Mouse (Mus musculus): ENCODE results near the gene Bag3. TPM values are rescaled to one million over a fixed set of nuclear protein-coding genes. Genes with fewer than 3 reads are reported as not detected.
A peak's percentile ranks its signal among the peaks of the same experiment; 100 is the strongest.

The Bag3 gene
- total RNA-seq, 2 experiments from 2014 or later = 130 to 132 TPM

GRCm38 (mm10) chr7:128592118-128592935, 68.9 kb downstream of the Bag3 start:
- intact Hi-C loops (cut with DNase I) = no loop called here
- DNase-seq = peak; percentile 20 to 44

DNA sequence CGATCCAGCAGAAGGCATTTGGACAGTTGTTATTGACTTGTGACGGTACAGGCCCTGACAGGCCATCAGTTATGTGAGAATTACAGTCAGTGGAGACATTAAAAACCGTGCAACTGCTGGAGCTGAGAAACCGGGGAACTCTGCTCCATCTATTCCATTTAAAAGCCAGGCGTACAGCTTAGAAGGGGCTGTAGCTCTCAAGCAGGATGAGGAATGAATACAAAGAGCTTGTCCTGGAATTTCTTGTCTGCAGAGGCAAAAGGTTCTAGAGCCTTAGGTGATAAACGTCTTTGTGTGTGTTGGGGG, 69.5 kb downstream of the Bag3 start:
- no peak for DNase-seq
- intact Hi-C loops (cut with DNase I) = no loop called here

- intact Hi-C loops (cut with DNase I) = loop anchor here (5.0 kb wide), 1 partner anchor 69 kb away; no protein-coding TSS in a partner anchor
These were observed 72.9 kb downstream of the Bag3 start for GRCm38 (mm10) chr7:128596274-128596673.

More at GRCm38 (mm10) chr7:128596274-128596673, 72.9 kb downstream of the Bag3 start:
- DNase-seq = no peak

Small RNA genes within 50 kb of the gene (microRNA-seq; reads per million reads assigned to microRNA genes)
- gene Gm24365 = 0 reads per million in 2 experiments

Other genes with a start within 250 kb of the Bag3 start
- gene BC017158, start 225.4 kb upstream of the Bag3 start, total RNA-seq (2021) = 1 to 10 TPM; 2.5 to 2.6 TPM
- gene Rgs10, start 104.9 kb upstream of the Bag3 start, total RNA-seq (2021) = 1 to 10 TPM; 3.1 to 3.4 TPM
- 10 to 100 TPM; 35.3 to 38.8 TPM for gene Tial1, start 61.9 kb upstream of the Bag3 start, total RNA-seq (2021)
- 1 to 10 TPM; 2.9 to 3.2 TPM for gene Inpp5f, start 87.7 kb downstream of the Bag3 start, total RNA-seq (2021)
- 10 to 100 TPM; 13.8 to 14.5 TPM for gene Mcmbp, start 216.9 kb downstream of the Bag3 start, total RNA-seq (2021)
- 10 to 100 TPM; 21.1 to 21.6 TPM for gene Sec23ip, start 221.3 kb downstream of the Bag3 start, total RNA-seq (2021)

Measured in gastrocnemius, postnatal 36 days (tissue).